Mouse (Mus musculus): Measurements from ENCODE around the gene Gdpd1.

DNA sequence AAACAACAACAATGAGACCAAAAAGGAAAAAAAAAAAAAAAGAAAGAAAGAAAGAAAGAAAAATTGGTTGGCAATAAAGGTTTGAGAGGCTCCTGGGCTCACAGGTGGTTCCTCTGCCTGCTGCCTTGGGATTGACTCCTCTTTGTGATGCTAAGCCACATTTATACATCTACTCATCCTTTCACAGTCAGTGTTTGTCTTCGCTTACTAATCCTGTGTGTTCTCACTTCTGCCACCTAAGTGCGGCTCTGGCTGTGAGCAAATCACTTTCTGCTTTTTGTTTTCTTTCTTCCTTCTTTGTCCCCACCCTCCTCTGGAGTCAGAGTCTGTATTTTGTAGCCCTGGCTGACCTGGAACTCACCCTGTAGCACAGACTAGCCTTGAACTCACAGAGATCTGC, 77.6 kb downstream of the Gdpd1 start:
- TF ChIP-seq CTCF (IDR thresholded peaks at IDR 0.05; ENCODE audit: low read depth, low read length) = no peak
- TF ChIP-seq POLR2A (IDR thresholded peaks at IDR 0.05; ENCODE audit: extremely low read depth, insufficient read depth, low read length) = no peak

All from liver, adult 2 months (tissue).